9 mouse cellular contexts compared by ENCODE assay signal in genomic region chr4:147959881-147960831, GRCm38 (mm10). TPM values are rescaled to one million over a fixed set of nuclear protein-coding genes. Genes with fewer than 3 reads are reported as not detected.
DNase-seq lines count a peak whose midpoint lies in the region; ATAC-seq lines count a peak whose summit lies in the region.
"Had no signal": no experiment of that assay in that cellular context is flagged by ENCODE, and none has a peak within 500 bp of the region (broad histone marks: within the 10 kb centered on the region; RNA-seq: fewer than 3 reads in every experiment).

No protein-coding gene starts in this region.

- intact Hi-C loops in heart, postnatal 14 days (cut with DNase I), result loop anchor here (1.0 kb wide), 1 partner anchor 48 kb away; no protein-coding TSS in a partner anchor

- peak; percentile 35 for DNase-seq in cerebellum, adult 11 months
- DNase-seq in cerebellum, adult 8-10 months, result no peak
- peak; percentile 62 for DNase-seq in embryo, embryonic 9.5 days (ENCODE audit: extremely low spot score)
- DNase-seq in heart, postnatal 14 days, result peak; percentile 76 to 82
- peak; percentile 81 to 90 for DNase-seq in kidney, postnatal 36 days
- DNase-seq in right cerebral cortex, postnatal 4 days, result peak; percentile 68

- ATAC-seq in activated CD4-positive, CD25-positive, alpha-beta regulatory T cell, adult 4 months, result peak; percentile 93
- peak; percentile 96 for ATAC-seq in megakaryocyte progenitor cell, adult 5-6 weeks (replicated peaks; ENCODE audit: poor library complexity)

RNA-seq across cellular contexts. Expression of gene 2510039O18Rik, which starts 19.5 kb away (rescaled TPM):
- 10 to 100 TPM in 1 of 2 experiments, 1 to 10 TPM in 1; 8.9 to 11.4 TPM for polyA plus RNA-seq in activated CD4-positive, CD25-positive, alpha-beta regulatory T cell, adult 4 months (2017; shearing (Covaris generic))
- total RNA-seq in heart, postnatal 14 days (2021), result 10 to 100 TPM; 39.6 to 43.9 TPM
- 32.9 and 34.2 TPM in 2 replicates for total RNA-seq in megakaryocyte progenitor cell, adult 5-6 weeks (2015)
- 30.4 and 38.6 TPM in 2 replicates for total RNA-seq in megakaryocyte progenitor cell, adult 5-6 weeks (2017)

RNA-seq across cellular contexts. Expression of gene Plod1, which starts 23.6 kb away (rescaled TPM):
- polyA plus RNA-seq in activated CD4-positive, CD25-positive, alpha-beta regulatory T cell, adult 4 months (2017; shearing (Covaris generic)), result 1 to 10 TPM; 2.8 to 4.0 TPM
- 10 to 100 TPM; 90.1 to 95.0 TPM for total RNA-seq in heart, postnatal 14 days (2021)
- total RNA-seq in megakaryocyte progenitor cell, adult 5-6 weeks (2015), result 4.8 and 5.6 TPM in 2 replicates
- 10.5 and 12.2 TPM in 2 replicates for total RNA-seq in megakaryocyte progenitor cell, adult 5-6 weeks (2017)

RNA-seq across cellular contexts. Expression of gene Nppb, which starts 25.4 kb away (rescaled TPM):
- polyA plus RNA-seq in activated CD4-positive, CD25-positive, alpha-beta regulatory T cell, adult 4 months (2017; shearing (Covaris generic)), result not detected
- total RNA-seq in heart, postnatal 14 days (2021), result 100 to 1,000 TPM in 1 of 2 experiments, 10 to 100 TPM in 1; 74.4 to 148 TPM
- not detected in 2 replicates for total RNA-seq in megakaryocyte progenitor cell, adult 5-6 weeks (2015)
- total RNA-seq in megakaryocyte progenitor cell, adult 5-6 weeks (2017), result not detected in 2 replicates
- polyA plus RNA-seq: limb, embryonic 13.5 days had no signal

RNA-seq across cellular contexts. Expression of gene Nppa, which starts 40.4 kb away (rescaled TPM):
- not detected for polyA plus RNA-seq in activated CD4-positive, CD25-positive, alpha-beta regulatory T cell, adult 4 months (2017; shearing (Covaris generic))
- 1,000 to 10,000 TPM in 1 of 2 experiments, 100 to 1,000 TPM in 1; 590 to 1,636 TPM for total RNA-seq in heart, postnatal 14 days (2021)
- not detected in 2 replicates for total RNA-seq in megakaryocyte progenitor cell, adult 5-6 weeks (2015)
- not detected in 2 replicates for total RNA-seq in megakaryocyte progenitor cell, adult 5-6 weeks (2017)
- polyA plus RNA-seq: limb, embryonic 13.5 days had no signal

RNA-seq across cellular contexts. Expression of gene Mfn2, which starts 55.7 kb away (rescaled TPM):
- 10 to 100 TPM; 17.2 to 23.9 TPM for polyA plus RNA-seq in activated CD4-positive, CD25-positive, alpha-beta regulatory T cell, adult 4 months (2017; shearing (Covaris generic))
- total RNA-seq in heart, postnatal 14 days (2021), result 100 to 1,000 TPM; 621 to 624 TPM
- total RNA-seq in megakaryocyte progenitor cell, adult 5-6 weeks (2015), result 24.3 and 25.0 TPM in 2 replicates
- 29.1 and 33.6 TPM in 2 replicates for total RNA-seq in megakaryocyte progenitor cell, adult 5-6 weeks (2017)

Comparison
In these comparisons a context has a peak if more than half of its experiments do, and no peak if none do; other contexts are left out.
1. RNA of gene Plod1, which starts 23.6 kb away (total RNA-seq): 90.1 to 95.0 TPM in heart, postnatal 14 days; 4.8 to 12.2 TPM in megakaryocyte progenitor cell, adult 5-6 weeks; every median in the first group is over 4 times any median in the second.
2. RNA of gene Nppb, which starts 25.4 kb away (total RNA-seq): 74.4 to 148 TPM in heart, postnatal 14 days; not detected in megakaryocyte progenitor cell, adult 5-6 weeks; every median in the first group is over 10 times any median in the second.